Mouse (Mus musculus): ENCODE data around the gene Tcte1.
A peak's percentile ranks its signal among the peaks of the same experiment; 100 is the strongest.

Tcte1 gene

DNA sequence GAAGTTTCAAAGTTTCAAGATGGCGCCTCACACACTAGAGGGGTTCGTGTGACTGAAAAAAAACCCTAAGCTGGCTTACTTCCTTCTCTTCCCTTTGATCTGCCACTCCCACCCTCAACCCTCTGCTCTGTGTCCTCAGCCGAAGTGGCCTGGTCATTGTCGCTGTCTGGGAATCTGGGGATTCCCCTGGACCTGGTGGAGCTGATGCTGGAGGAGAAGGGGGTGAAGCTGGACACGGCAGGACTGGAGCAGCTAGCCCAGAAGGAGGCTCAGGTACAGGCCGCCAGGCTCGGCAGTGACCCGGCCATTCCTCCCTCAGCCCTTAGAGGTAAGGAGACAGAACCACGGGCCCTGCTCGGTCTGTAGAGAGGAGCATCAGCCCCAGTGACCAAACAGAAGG, 7.4 kb upstream of the Tcte1 start:
- DNase-seq: no peak

DNA sequence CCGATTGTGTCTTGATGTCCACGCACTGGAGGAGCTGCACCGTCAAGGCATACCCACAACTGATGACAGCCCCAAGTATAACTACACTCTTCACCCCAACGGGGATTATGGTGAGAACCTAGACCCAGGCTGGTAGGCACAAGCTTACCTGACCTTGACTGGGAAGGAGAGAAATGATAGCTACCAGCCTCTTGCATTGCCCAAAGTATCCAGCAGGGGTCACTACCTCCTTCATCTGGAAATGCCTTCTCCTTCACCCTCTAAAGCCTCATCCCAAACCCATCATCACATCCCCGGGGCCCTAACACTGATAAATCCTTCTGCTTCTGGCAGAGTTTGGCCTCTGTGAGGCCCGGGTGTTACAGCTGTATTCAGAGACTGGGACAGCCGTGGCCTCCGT, 6.7 kb upstream of the Tcte1 start:
- DNase-seq: peak; percentile 89

- DNase-seq: no peak
Measured at GRCm38 (mm10) chr17:45517135-45517534, 6.1 kb upstream of the Tcte1 start.

GRCm38 (mm10) chr17:45517549-45518215, 5.6 kb upstream of the Tcte1 start:
- no peak for DNase-seq

DNA sequence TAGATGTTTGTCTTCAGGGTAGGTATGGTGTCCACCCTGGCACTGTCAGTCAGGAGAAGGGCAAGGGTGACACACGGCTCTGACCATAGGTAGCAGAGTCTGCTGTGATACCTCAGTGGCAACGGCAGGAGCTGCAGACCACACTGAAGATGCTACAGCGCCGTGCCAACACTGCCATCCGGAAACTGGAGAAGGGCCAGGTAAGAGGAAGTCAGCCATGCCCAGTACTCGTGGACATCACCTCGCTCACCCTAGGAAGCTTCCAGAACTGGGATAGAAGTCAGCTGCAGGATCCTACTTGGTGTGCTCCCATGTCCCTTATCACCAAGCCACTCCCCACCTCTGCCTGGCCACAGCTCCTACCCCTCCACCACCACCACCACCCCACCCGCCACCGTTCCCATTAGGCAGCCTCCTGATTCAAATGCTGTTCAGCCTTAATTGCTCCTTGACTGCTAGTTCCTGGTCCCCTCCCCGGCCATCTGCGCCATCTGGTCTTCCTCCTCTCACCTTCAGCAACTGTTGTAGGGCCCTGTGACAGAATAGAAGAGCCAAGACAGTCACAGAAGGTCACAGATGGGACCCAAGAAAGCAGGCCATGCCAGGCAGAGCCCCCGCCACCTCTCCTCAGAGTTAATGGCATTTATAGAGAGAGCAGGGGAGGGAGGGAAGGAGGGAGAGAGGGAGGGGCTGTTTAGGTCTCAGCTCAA, 4.3 kb upstream of the Tcte1 start:
- no peak for DNase-seq

GRCm38 (mm10) chr17:45520136-45520535, 3.1 kb upstream of the Tcte1 start:
- DNase-seq: no peak

DNA sequence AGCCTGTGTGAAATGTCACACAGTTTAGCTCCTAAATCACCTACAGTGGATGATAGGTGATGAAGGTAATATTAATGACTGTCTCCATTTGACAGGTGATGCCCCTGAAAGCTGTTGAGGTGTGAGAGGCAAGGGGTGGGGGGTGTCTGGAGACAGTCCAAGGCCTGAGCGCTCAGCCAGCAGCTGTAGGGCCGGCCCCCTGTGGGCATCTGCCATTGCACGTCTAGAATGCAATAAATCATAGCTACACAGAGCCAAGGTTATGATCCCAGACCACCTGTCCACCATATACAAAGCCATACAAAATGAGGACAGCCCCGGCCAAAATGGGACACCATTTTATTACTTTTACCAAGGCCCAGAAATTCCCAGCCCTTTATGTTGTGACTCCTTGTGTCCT, 1.7 kb downstream of the Tcte1 start:
- DNase-seq: no peak

DNA sequence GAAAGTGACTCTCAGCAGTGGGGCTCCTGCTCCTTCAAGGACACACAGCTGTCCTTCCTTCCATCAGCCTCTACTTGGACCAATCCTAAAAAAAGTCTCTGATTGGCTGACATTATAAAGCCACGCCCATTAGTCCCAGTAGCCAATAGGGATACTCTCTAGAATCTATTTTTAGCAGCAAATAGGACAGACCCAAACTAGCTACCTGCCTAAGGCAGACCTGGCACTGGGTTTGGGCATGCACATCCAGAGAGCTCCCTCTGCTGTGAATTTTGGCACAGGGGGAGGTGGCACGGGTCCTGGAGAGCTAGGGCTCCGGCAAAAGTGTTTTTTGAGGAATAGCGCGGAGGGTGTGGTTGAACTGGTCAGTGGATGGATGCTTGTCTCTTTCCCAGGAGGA, 3.3 kb downstream of the Tcte1 start:
- DNase-seq: no peak

DNA sequence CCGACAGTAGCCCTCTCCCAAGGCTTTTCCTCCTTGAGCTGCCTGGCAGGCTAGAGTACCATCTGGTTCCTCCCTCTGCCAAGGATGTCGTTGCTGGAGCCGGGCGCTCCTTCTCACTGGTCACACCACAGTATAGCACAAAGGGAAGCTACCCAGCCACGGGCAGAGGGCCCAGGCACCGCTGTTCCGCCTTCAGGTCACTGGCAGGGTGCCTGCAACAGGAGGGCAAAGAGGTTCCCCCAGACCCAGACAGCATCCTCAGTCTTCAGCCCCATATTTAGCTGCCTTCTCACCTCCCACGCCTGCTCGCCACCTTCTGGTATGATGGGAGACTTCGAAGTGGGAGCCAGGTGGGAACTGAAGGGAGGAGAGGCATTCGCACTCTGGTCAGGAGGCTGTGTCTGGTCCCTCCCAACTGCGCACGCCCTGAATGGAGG, 7.1 kb downstream of the Tcte1 start:
- DNase-seq: no peak

GRCm38 (mm10) chr17:45532896-45533295, 9.7 kb downstream of the Tcte1 start:
- DNase-seq: no peak

- DNase-seq: no peak
Measured at GRCm38 (mm10) chr17:45536264-45536663, 13.0 kb downstream of the Tcte1 start.

GRCm38 (mm10) chr17:45538394-45538793, 15.2 kb downstream of the Tcte1 start:
- DNase-seq: no peak

GRCm38 (mm10) chr17:45539664-45540063, 16.4 kb downstream of the Tcte1 start:
- DNase-seq: no peak

DNA sequence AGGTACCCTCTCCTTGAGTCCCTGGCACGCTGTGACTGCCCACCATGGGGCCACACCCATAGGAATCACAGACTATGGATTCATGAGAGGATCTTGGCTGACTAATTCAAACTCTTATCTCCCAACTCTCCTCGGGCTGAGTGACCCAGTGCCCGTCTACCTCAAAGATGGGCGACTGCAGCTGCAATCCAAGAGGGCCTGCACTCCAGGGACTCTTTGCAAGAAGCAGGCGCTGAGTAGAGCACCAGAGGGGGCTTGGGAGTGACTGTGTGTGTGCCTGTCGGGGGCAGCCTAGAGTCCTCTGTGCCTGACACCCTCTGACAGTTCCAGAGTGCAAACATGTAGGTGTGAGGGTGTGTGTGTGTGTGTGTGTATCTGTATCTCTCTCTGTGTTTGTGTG, 18.9 kb downstream of the Tcte1 start:
- no peak for DNase-seq

- no peak for DNase-seq
Measured at GRCm38 (mm10) chr17:45542705-45543104, 19.5 kb downstream of the Tcte1 start.

GRCm38 (mm10) chr17:45543115-45543514, 19.9 kb downstream of the Tcte1 start:
- DNase-seq: no peak

GRCm38 (mm10) chr17:45544001-45544872, 21.0 kb downstream of the Tcte1 start:
- DNase-seq: no peak

DNA sequence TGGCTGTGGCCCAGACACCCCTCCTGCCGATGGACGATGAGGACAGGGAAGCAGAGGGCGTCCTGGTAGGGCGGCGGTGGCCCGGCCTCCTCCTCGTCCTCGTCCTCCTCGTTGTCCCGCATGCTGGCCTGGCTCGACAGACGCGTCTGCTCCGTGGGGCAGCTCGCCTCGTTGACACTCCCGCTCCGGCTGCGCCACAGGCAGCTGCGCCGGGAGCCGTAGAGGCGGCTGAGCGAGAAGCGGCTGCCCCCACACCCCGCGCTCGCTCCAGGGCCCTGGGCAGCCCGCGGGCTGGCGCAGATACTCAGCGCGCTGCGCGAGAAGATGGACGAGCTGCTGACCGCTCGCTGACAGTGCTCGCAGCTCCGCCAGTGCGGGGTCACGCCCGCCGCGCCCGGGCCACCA, 21.6 kb downstream of the Tcte1 start:
- no peak for DNase-seq

DNA sequence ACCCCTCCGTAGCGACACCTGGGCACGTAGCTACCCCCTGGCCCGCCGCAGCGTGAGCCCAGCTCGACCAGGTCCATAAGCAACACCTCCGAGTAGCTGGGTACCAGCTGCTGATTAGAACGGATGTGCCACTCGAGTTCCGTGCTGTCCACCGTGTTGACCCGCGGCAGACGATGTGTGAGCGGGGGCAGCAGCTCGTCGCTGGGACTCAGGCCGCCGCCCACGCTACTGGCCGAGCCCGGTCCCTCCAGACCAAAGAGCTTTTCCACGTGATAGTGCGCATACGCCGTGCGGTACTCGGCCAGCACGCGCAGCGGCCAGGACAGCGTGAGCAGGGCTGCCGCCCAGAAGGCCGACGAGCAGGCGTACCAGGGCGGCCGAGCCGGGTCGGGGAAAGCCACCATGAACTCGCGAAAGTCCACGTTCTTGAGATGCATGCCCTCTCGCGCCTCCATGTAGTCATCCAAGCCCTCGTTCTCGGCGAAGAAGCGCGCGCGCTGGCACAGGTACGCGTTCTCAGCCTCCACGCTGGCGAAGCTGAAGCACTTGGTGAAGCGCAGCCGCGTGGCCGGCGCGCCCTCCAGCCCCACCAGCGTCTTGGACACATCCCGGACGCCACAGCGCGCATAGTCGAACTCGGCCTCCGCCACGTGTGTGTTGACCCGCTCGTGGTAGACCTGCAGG, 22.2 kb downstream of the Tcte1 start:
- DNase-seq: peak; percentile 52

GRCm38 (mm10) chr17:45546941-45547340, 23.7 kb downstream of the Tcte1 start:
- DNase-seq: no peak

DNA sequence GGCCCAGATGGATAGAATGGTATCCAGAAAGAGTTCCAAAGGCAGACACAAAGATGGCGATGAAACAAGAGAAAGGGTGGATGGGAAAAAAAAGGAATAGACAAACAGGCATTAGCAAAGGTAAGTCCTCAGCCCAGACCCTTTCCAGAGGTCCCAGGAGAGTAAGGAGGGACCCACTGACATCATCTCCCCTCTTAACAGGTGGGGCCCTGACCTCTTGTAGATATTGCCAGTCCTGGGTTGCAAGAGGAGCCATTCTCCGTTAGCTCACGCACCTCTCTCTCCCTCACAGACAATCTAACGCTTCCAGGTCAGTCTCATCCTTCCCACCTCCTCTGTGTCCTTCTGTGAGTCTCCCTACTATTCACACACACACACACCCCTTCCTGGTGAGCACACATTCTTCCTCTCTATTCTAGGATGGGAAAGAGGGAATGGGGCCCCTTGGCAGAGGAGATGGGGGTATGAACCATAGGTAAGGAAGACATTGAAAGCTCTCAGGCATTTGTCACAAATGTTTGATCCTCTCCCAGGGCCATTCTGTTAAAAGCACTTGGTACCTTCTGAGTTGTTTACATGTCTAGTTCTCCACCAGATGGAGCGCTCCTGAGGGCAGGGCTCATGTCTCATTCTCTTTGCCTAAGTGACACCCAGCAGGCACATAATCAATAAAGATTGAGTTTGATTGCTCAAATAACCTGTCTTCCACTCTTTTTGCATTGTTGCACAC, 24.4 kb downstream of the Tcte1 start:
- DNase-seq: no peak
